Mouse (Mus musculus) heart, adult 11 months (tissue): ENCODE results near the gene Pld3.

Experiments
- DNase-seq: peaks from one replicate; pipeline ENCODE4 v3.0.0; 2022

Pld3 gene

DNA sequence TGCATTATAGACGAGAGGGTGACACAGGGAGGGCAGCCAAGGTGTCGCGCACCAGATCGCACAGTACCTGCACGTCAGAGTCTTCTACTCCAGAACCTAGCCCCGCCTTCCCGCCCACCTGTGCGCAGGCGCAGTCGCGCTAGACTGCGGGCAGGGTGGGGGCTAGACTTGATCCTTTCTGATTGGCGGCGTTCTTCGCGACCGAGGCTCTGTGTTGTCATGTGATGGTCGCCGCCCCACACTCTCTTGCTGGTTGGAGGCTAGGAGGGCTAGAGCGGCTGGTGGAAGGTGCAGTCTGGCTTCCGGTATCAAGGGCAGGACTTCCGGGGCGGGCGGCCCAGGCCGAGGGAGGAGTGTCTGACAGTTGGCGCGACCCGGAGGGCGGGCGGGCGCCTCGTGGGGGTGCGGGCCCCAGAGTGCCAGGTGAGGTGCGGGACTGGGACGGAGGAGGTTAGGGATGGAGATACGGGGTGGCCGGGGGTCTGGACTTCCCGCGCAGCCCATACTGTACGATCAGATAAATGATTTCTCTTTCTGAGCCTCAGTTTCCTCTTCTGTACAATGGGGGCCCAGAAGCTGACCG is at the start of gene Pld3, which contains the start of gene 2310022A10Rik:
TSS of gene Pld3 (minus strand) at position 288 of the 583 bp plus-strand sequence.
TSS of gene 2310022A10Rik (plus strand) at position 303 of the 583 bp plus-strand sequence.
- DNase-seq, result peak; percentile 100

GRCm38 (mm10) chr7:27602161-27602560 is 49.1 kb upstream of the Pld3 start:
- DNase-seq, result no peak

DNA sequence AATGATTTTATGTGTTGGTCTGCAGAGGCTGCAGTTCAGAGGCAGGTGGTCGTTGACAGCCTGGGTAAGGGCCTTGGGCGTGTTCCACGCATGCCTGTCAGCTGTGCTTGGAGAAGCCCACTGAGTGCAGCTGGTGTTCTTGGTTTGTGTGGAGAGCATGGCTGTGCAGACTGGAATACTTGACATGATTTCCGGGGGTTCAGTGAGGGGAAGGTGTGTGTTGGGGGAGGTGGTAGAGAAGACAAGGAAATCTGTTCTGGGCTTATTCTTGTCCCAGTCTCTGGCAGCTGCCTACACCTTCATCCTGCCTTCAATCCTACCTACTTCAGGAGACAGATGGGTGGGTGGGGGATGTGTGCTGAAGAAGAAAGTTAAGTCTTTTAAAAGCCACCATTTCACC is 48.6 kb upstream of the Pld3 start:
- DNase-seq, result no peak

DNA sequence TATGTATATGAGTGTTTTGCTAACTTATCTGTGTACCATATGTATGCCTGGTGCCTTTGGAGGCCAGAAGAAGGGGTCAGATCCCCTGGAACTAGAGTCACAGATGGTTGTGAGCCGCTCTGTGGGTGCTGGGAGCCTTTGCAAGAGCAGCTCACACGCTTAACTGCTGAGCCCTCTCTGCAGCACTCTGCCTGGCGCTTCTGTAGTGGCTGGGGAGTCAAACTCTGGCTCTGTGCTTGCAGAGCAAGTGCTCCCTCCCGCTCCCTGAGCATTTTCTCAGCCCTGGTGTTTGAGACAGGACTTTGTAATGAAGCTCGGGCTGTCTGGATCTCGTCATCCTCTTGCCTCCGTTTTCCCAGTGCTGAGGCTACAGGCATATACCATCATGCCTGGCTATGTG is 45.0 kb upstream of the Pld3 start:
- no peak for DNase-seq

- peak; percentile 97 for DNase-seq
These were observed 43.8 kb upstream of the Pld3 start for GRCm38 (mm10) chr7:27596586-27597503.

DNA sequence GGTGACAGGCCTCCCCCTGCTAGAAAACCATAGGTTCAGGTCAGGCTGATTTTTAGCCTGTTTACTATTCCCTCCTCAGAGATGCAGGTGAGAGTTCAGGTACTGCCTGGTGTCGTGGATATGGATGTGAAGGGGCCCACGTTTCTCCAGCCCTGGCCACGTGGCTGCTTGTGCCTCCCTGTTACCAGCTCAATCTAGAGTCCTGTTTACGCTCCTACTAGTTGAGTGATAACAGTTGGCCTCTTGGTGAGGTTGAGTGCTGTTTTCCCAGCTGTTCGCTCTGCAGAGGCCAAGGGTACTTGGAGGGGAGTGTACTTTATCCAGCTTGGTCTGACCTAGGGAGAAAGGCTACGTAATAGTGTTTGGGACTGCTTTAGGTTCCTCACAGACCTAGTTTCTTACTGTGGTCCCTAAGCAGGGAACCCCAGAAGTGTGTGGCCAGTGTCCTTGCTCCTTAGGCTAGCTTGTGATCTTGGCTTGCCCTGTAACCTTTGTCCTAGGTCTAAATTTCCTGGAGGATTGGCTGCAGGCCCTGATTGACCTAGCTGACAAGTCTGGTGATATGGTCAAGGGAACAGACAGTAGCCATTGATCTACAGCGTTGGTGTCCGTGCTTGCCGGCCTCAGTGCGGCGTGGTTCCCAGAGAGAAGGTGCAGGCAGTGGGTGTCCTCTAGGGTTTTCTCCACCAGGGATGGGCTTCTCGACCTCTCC is 40.1 kb upstream of the Pld3 start:
- peak; percentile 97 for DNase-seq

- DNase-seq, result peak; percentile 94
These were observed 39.4 kb upstream of the Pld3 start for GRCm38 (mm10) chr7:27592217-27592929.

DNA sequence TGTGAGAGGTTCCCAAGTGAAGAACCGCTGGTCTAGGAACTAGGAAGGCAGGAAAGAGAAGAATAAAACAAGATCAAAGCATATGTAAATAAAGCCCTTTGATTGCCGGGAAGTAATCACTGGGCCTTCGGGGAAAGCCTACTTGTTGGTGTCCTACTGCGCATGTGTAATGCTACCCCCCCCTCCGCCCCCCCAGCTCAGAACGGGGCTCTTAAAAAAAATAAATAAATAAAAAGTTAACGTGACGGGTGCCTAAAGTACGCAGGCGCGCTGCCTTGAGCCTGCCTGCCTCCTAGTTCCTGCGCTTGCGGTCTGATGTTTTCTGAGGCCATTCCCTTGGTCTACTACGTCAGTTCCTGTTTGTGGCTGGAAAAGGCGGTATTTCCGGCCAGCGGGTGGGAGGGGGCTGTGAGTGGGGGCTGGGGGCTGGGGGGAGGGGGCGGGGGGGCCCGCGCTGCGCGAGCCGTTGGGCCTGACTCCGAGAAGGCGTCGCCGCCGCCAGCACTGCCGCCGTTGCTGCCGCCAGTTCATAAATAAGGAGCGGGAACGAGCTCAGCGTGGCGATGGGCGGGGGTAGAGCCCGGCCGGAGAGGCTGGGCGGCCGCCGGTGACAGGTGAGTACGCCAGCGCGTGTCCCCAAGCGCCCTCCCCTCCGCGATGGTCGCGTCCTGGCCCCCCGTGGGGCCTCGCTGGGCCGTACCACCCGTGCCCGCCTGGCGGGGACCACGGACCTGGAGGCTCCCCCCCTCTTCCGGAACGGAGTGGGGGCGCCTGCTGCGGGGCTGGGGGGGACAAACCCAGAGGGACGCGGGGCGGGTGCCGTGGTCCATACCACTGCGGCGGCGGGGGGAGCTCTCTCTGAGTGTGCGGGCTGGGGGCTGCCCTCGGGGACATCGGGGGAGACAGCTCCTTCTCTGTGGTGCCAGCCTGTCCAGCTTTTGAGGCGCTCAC is 38.5 kb upstream of the Pld3 start, which contains the start of gene Akt2:
TSS of gene Akt2 (plus strand) at position 287 of the 951 bp plus-strand sequence.
- peak; percentile 100 for DNase-seq

GRCm38 (mm10) chr7:27590566-27591213 is 37.7 kb upstream of the Pld3 start:
- peak; percentile 90 for DNase-seq

- DNase-seq, result no peak
These were observed 37.1 kb upstream of the Pld3 start for GRCm38 (mm10) chr7:27590088-27590487.

DNA sequence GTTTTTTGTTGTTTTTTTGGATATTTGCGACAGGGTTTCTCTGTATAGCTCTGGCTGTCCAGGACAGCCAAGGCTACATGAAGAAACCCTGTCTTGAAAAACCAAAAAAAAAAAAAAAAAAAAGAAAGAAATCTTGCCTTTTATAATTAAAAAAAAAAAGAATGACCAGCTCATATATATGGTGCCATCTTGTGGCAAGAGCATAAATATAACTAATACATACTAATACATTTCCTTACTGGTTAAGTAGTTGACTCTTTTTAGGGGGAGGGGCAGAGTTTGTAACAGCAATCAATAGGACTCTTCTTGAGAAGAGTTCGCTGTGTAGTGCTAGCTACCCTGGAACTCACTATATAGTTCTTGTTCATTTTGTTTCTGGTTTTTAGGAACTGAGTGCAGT is 34.7 kb upstream of the Pld3 start:
- DNase-seq, result no peak

GRCm38 (mm10) chr7:27586861-27587260 is 33.8 kb upstream of the Pld3 start:
- DNase-seq, result no peak

GRCm38 (mm10) chr7:27580380-27581174 is 27.6 kb upstream of the Pld3 start:
- no peak for DNase-seq

DNA sequence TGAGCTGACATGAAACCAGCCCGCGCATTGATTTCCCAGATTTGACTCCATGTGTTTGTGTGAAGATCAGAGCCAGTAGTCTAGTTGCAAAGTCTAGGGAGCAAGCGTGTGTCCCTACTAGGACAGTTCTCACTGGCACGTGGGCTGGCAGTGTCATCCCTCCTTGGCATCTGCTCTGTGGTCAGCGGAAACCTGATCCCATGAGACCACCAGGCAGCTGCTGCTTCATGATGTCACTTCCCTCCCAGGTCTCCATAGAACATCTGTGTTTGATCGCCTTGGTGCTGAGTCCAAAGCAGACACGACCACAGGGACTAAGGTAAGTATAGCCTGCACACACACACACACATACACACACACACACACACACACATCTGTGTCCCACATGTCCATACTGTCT is 25.4 kb upstream of the Pld3 start:
- DNase-seq, result peak; percentile 93

GRCm38 (mm10) chr7:27577589-27577988 is 24.6 kb upstream of the Pld3 start:
- DNase-seq, result no peak

DNA sequence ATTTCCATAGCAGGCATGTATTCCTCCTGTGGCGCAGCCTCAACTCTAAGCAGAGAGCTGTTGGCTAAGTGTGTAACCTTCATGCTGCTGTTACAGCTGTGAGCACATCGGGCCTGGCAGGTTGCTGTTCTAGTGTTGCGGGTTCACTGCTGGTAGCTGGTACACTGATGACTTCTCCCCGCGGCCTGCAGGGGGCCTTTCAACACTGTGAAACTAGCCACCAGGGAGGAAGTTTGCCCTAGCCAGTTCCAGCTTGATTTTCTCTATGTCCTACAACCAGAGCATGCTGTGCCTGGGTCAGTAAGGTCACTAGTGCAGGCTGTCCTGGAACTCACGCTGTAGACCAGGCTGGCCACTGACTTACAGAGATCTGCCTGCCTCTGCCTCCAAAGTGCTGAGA is 23.9 kb upstream of the Pld3 start:
- no peak for DNase-seq

GRCm38 (mm10) chr7:27574124-27574880 is 21.3 kb upstream of the Pld3 start:
- DNase-seq, result no peak

- DNase-seq, result no peak
These were observed 19.1 kb upstream of the Pld3 start for GRCm38 (mm10) chr7:27572133-27572532.

DNA sequence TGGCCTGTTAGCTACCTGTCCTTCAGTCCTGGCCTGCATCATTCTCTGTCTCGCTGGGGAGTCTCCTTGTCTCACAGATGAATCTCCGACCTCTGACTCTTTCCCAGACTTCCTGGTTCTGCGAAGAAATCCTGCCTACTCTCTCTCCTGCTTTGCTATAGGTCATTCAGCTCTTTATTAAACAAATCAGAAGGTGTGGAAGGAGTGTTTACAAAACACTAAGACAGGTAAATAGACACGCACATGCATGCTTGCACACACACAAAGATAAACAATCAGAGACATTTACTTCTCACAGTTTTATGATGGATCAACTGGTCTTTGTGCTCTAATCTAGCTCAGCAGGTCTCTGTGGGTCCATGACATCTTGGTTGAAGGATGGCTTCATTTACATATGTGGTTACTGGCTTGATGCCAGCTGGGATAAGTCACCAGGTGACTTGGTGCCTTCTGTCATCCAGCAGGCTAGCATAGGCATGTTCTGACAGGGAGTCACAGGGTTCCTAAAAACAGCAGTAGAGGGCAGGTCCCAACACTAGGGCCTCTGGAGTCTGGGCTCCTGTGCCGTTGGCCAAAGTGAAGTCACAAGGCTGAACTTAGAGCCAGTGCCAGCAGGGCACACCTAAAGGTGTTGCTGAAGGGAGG is 16.7 kb upstream of the Pld3 start:
- DNase-seq, result peak; percentile 96
